ENCODE assay signal across 35 mouse cellular contexts in genomic region chr6:5180645-5181044, GRCm38 (mm10). TPM values are rescaled to one million over a fixed set of nuclear protein-coding genes. Genes with fewer than 3 reads are reported as not detected.
DNase-seq lines count a peak whose midpoint lies in the region; ATAC-seq and TF ChIP-seq lines count a peak whose summit lies in the region.
"Had no signal": no experiment of that assay in that cellular context is flagged by ENCODE, and none has a peak within 500 bp of the region (broad histone marks: within the 10 kb centered on the region; RNA-seq: fewer than 3 reads in every experiment).

No protein-coding gene starts in this region.

- no peaks in the 10 kb centered on the region for H3K4me1 ChIP-seq in heart, postnatal 0 days (ENCODE audit: control insufficient read depth, insufficient read depth)
- H3K4me1 ChIP-seq in stomach, postnatal 0 days (replicated peaks; ENCODE audit: control insufficient read depth, insufficient read depth): no peaks in the 10 kb centered on the region
- H3K4me1 ChIP-seq in liver, embryonic 12.5 days: peaks cover 6% of the 10 kb centered on the region

- TF ChIP-seq EP300 in heart, postnatal 0 days (IDR thresholded peaks at IDR 0.05; ENCODE audit: low read depth): no peak
- TF ChIP-seq EP300 in stomach, postnatal 0 days (optimal IDR thresholded peaks at IDR 0.05): no peak

- no peaks in the 10 kb centered on the region for H3K27me3 ChIP-seq in heart, postnatal 0 days (ENCODE audit: control insufficient read depth, insufficient read depth, low read length)
- no peaks in the 10 kb centered on the region for H3K27me3 ChIP-seq in stomach, postnatal 0 days (ENCODE audit: control insufficient read depth, insufficient read depth, low read length)
- no peaks in the 10 kb centered on the region for H3K27me3 ChIP-seq in liver, embryonic 12.5 days (replicated peaks)
- H3K27me3 ChIP-seq: embryonic facial prominence, embryonic 15.5 days; forebrain, embryonic 12.5 days; forebrain, embryonic 15.5 days; hindbrain, embryonic 12.5 days; hindbrain, embryonic 15.5 days had no signal

- no peak overlapping the region for H3K27ac ChIP-seq in heart, postnatal 0 days (ENCODE audit: low read depth)
- H3K27ac ChIP-seq in stomach, postnatal 0 days (replicated peaks): no peak overlapping the region
- H3K27ac ChIP-seq in liver, embryonic 12.5 days: no peak overlapping the region
- H3K27ac ChIP-seq: embryonic facial prominence, embryonic 15.5 days; forebrain, embryonic 12.5 days; forebrain, embryonic 15.5 days; hindbrain, embryonic 12.5 days; hindbrain, embryonic 15.5 days had no signal

- ATAC-seq in heart, postnatal 0 days (ENCODE audit: insufficient read depth, low read depth): no peak
- no peak for ATAC-seq in stomach, postnatal 0 days (ENCODE audit: low FRiP score, low TSS enrichment)
- ATAC-seq in liver, embryonic 12.5 days: no peak
- ATAC-seq: activated CD4-positive, CD25-positive, alpha-beta regulatory T cell, adult 4 months; forebrain, embryonic 15.5 days; intestine, postnatal 0 days had no signal

- no peaks in the 10 kb centered on the region for H3K36me3 ChIP-seq in heart, postnatal 0 days (replicated peaks; ENCODE audit: control insufficient read depth, insufficient read depth, low read length)
- no peaks in the 10 kb centered on the region for H3K36me3 ChIP-seq in stomach, postnatal 0 days (ENCODE audit: control insufficient read depth, insufficient read depth, low read length)
- H3K36me3 ChIP-seq in liver, embryonic 12.5 days: no peaks in the 10 kb centered on the region
- H3K36me3 ChIP-seq: embryonic facial prominence, embryonic 15.5 days; forebrain, embryonic 12.5 days; forebrain, embryonic 15.5 days; hindbrain, embryonic 12.5 days; hindbrain, embryonic 15.5 days had no signal

- no peak for TF ChIP-seq CTCF in heart, postnatal 0 days (IDR thresholded peaks at IDR 0.05; ENCODE audit: low read depth)
- no peak for TF ChIP-seq CTCF in stomach, postnatal 0 days (IDR thresholded peaks at IDR 0.05; ENCODE audit: low read depth)

- intact Hi-C loops in heart, postnatal 14 days (cut with DNase I): no loop called here

- no peak overlapping the region for H3K9ac ChIP-seq in heart, postnatal 0 days (replicated peaks; ENCODE audit: low read depth, low read length)
- no peak overlapping the region for H3K9ac ChIP-seq in stomach, postnatal 0 days (ENCODE audit: low read length)
- H3K9ac ChIP-seq in liver, embryonic 12.5 days: no peak overlapping the region
- H3K9ac ChIP-seq: embryonic facial prominence, embryonic 15.5 days; forebrain, embryonic 12.5 days; forebrain, embryonic 15.5 days; hindbrain, embryonic 12.5 days; hindbrain, embryonic 15.5 days had no signal

- no peak overlapping the region for H3K4me3 ChIP-seq in heart, postnatal 0 days (ENCODE audit: low read depth, low read length)
- no peak overlapping the region for H3K4me3 ChIP-seq in stomach, postnatal 0 days (ENCODE audit: low read depth, low read length)
- no peak overlapping the region for H3K4me3 ChIP-seq in liver, embryonic 12.5 days
- H3K4me3 ChIP-seq: embryonic facial prominence, embryonic 15.5 days; forebrain, embryonic 12.5 days; forebrain, embryonic 15.5 days; hindbrain, embryonic 12.5 days; hindbrain, embryonic 15.5 days had no signal

- no peak overlapping the region for H3K4me2 ChIP-seq in heart, postnatal 0 days (ENCODE audit: low read depth, low read length)
- no peak overlapping the region for H3K4me2 ChIP-seq in stomach, postnatal 0 days (replicated peaks; ENCODE audit: low read depth)
- no peak overlapping the region for H3K4me2 ChIP-seq in liver, embryonic 12.5 days
- H3K4me2 ChIP-seq: embryonic facial prominence, embryonic 15.5 days; forebrain, embryonic 12.5 days; forebrain, embryonic 15.5 days; heart, embryonic 11.5 days; hindbrain, embryonic 12.5 days; hindbrain, embryonic 15.5 days had no signal

- no peaks in the 10 kb centered on the region for H3K9me3 ChIP-seq in heart, postnatal 0 days (replicated peaks; ENCODE audit: control insufficient read depth, low read length)
- no peaks in the 10 kb centered on the region for H3K9me3 ChIP-seq in stomach, postnatal 0 days (ENCODE audit: control insufficient read depth, low read length)
- no peaks in the 10 kb centered on the region for H3K9me3 ChIP-seq in liver, embryonic 12.5 days (replicated peaks)
- H3K9me3 ChIP-seq: embryonic facial prominence, embryonic 15.5 days; forebrain, embryonic 12.5 days; forebrain, embryonic 15.5 days; hindbrain, embryonic 12.5 days; hindbrain, embryonic 15.5 days had no signal

- 71% methylated on average over 5 of the region's 5 CpGs for WGBS in heart, postnatal 0 days
- WGBS in stomach, postnatal 0 days: 60% methylated on average over 5 of the region's 5 CpGs
- WGBS in liver, embryonic 12.5 days (ENCODE audit: insufficient replicate concordance): 66% methylated on average over 5 of the region's 5 CpGs

- DNase-seq in heart, postnatal 0 days (ENCODE audit: low spot score): peak; percentile 23
- no peak for DNase-seq in heart, postnatal 14 days
- DNase-seq in 3134 (ENCODE audit: extremely low read depth, insufficient read length, low spot score): peak; percentile 63
- peak; percentile 95 for DNase-seq in 3T3-L1 (ENCODE audit: low read depth, low spot score)
- peak; percentile 89 for DNase-seq in NIH3T3 (ENCODE audit: low read depth)
- DNase-seq in stomach, postnatal 0 days (ENCODE audit: low spot score): no peak
- no peak for DNase-seq in right cerebral cortex, postnatal 10 days (ENCODE audit: low spot score in 2 of 2)
- DNase-seq: adrenal gland, adult 8-10 months; adrenal gland, postnatal 25 days; B cell, adult 2 months; cerebellum, adult 11-12 months; cerebellum, adult 8-10 months; cerebellum, postnatal 10 days; cerebellum, postnatal 36 days; embryo, embryonic 11 days; gastrocnemius, postnatal 10 days; gastrocnemius, postnatal 36 days; heart, postnatal 10 days had no signal

RNA-seq across cellular contexts. Expression of gene Pon1, which starts 13.1 kb away (rescaled TPM):
- total RNA-seq in heart, postnatal 0 days (2014; rRNA removed; ENCODE audit: low replicate concordance): not detected in 2 replicates
- 0.10 TPM in 1 of 2 replicates, not detected in the other for polyA plus RNA-seq in heart, postnatal 0 days (2015; fragmentation: Nextera tagmentation; extraction: Ambion mirVana)
- under 1 TPM in 1 of 2 experiments, not detected in 1; 0.36 TPM for total RNA-seq in heart, postnatal 14 days (2021)
- 0.52 and 0.69 TPM in 2 replicates for polyA plus RNA-seq in stomach, postnatal 0 days (2015; fragmentation: Nextera tagmentation; extraction: Ambion mirVana)
- polyA plus RNA-seq in liver, embryonic 12.5 days (2016; fragmentation: Nextera tagmentation; extraction: Ambion mirVana): 0.66 and 0.98 TPM in 2 replicates
- total RNA-seq: ES-E14; granulocyte monocyte progenitor cell, adult 5-6 weeks; heart, adult 8-10 months; hematopoietic stem cell, adult 5-6 weeks had no signal
- polyA plus RNA-seq: activated CD4-positive, CD25-positive, alpha-beta regulatory T cell, adult 4 months; cortical plate, adult 2 months; embryonic facial prominence, embryonic 11.5 days; heart, embryonic 14.5 days; hindbrain, embryonic 12.5 days; intestine, embryonic 14.5 days; intestine, postnatal 0 days had no signal

Comparison
In these comparisons a context has a peak if more than half of its experiments do, and no peak if none do; other contexts are left out.
1. DNase-seq: peak in heart, postnatal 0 days (single experiment), 3134 (single experiment), 3T3-L1 (single experiment) and NIH3T3 (single experiment); none in heart, postnatal 14 days (0 of 2), stomach, postnatal 0 days (single experiment) and right cerebral cortex, postnatal 10 days (0 of 2).